Mouse (Mus musculus): ENCODE results near the gene Slc7a9.

- TF ChIP-seq CTCF (IDR thresholded peaks at IDR 0.05; ENCODE audit: low read depth, low read length): no peak
- no peak for TF ChIP-seq POLR2A (IDR thresholded peaks at IDR 0.05; ENCODE audit: insufficient read depth, low read length)
Measured at GRCm38 (mm10) chr7:35401169-35401568, 47.4 kb upstream of the Slc7a9 start.
